Mouse (Mus musculus) layer of hippocampus, adult 8-10 months (tissue): Measurements from ENCODE around the gene Vav2. TPM values are rescaled to one million over a fixed set of nuclear protein-coding genes. Genes with fewer than 3 reads are reported as not detected.

Experiments used
- DNase-seq, 2 experiments: peaks; one replicate each; pipeline ENCODE4 v3.0.0; 2022; ENCODE audit warnings: low spot score in 2 of 2
- total RNA-seq, 4 experiments: library from RNA; stranded (reverse); gene quantifications; 2 replicates each; pipeline ENCODE4 v1.2.4; 2022

The Vav2 gene
- total RNA-seq: 10 to 100 TPM in 3 of 4 experiments, 1 to 10 TPM in 1; 9.1 to 12.9 (median 11.8) TPM

DNA sequence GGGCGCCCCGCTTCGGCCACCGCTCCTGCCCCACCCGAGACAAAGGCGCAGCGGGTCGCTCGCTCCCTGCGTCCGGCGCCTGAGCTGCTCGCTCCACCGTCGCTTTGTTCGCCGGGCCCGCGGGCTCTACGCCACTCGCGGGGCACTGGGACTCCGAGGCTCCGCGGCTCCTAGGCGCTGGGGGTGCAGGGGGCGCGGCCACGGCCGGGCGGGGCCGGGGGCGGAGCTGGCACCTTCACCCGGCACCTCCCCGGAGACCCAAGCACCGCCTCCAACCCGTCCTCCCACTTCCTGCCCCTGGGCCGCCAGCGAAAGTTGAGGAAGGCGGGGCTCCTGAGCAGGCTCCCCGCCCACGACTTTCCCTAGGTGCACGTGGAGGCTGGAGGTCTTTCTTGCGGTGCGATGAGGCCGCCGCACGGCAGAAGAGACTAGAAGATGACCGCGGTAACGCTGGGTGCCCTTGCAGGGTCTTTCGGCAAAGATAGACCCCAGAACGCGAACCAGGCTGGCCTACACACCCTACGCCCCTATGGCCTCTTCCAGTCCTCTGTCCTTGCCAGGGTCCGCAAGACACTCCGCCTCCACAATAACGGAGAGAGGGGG lies at the start of gene Vav2:
Vav2 (minus strand) TSS at position 179 of the 603 bp plus-strand sequence.
- DNase-seq: peak; percentile 64

- DNase-seq: peak; percentile 85 to 90
Observed at GRCm38 (mm10) chr2:27475495-27476302, 48.9 kb upstream of the Vav2 start.

- no peak for DNase-seq
Observed at GRCm38 (mm10) chr2:27474621-27475484, 48.0 kb upstream of the Vav2 start.

DNA sequence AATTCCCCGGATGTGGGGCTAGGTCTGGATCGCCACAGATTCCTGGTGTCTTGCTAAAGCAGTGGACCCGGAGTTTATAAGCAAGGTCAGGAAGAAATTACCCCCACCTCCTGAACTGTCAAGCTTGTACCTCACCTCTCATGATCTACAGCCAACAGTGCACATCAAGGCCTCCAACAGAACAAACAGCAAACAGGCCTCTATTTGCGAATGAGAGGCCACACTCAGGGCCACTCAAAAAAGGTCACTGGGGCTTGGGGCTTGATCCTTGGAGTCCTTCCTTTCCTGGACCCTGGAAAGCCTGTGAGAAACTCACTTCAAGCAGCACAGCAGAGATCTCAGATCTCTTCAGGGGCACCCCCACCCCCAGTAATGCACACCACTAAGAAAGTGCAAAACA lies 47.1 kb upstream of the Vav2 start:
- DNase-seq: no peak

- DNase-seq: no peak
Observed at GRCm38 (mm10) chr2:27473061-27473765, 46.4 kb upstream of the Vav2 start.

- DNase-seq: no peak
Observed at GRCm38 (mm10) chr2:27471170-27471584, 44.3 kb upstream of the Vav2 start.

DNA sequence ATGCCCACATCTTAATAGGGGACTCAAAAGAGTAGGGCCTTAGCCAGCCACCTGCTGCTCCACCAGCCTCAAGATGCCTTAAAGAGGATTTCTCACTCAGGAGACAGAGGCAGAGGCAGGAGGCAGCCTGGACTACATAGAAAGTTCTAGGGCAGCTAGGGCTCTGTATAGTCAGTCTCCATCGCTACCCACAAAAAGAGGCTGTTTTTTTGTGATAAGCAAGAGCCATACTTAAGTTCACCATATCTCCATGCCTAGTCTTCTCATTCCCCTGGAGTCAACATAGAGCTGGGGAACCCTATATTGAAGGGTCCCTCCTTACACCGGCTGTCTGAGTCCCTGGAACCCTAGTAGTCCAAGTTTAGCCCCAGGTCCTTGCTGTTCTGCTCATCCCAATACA lies 43.7 kb upstream of the Vav2 start:
- DNase-seq: no peak

GRCm38 (mm10) chr2:27469991-27470355 lies 43.1 kb upstream of the Vav2 start:
- DNase-seq: no peak

- no peak for DNase-seq
Observed at GRCm38 (mm10) chr2:27469292-27469990, 42.6 kb upstream of the Vav2 start.

GRCm38 (mm10) chr2:27462901-27463300 lies 36.1 kb upstream of the Vav2 start:
- DNase-seq: no peak

DNA sequence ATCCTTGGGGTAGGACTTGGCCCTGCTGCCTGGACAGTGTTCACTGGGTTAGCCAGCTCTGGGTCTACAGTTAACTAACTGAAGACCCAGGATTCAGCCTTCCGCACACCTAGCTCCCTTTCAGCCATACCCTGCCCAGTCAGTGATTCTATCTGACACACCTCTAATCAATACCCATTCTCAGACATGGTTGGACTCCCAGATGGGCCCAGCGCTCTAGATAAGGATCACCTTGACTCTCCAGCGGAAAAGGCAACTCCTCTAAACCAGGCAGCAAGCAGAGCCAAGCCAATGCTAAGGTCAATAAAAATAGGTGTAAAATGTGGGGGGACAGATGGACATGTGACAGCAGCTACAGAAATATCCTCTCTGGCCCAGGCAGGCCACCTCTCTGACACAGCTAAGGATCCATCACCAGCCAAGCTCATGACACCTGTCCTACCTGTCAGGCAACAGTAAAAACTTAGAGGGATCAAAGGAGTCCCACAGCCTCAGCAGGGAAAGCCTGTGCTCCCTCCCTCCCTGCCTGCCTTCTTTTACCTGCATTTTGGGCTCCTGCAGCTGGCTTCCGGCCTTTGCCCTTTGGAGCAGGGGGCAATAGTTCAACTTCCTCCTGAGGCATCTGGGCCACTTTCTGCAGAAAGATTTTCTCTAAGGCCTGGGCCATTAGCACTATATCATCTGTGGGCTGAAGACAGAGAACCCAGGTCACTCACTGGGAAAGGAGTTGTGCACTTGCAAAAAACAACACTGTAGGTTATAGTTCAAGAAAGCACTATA lies 35.2 kb upstream of the Vav2 start:
- DNase-seq: no peak

- no peak for DNase-seq
Observed at GRCm38 (mm10) chr2:27460651-27461050, 33.8 kb upstream of the Vav2 start.

DNA sequence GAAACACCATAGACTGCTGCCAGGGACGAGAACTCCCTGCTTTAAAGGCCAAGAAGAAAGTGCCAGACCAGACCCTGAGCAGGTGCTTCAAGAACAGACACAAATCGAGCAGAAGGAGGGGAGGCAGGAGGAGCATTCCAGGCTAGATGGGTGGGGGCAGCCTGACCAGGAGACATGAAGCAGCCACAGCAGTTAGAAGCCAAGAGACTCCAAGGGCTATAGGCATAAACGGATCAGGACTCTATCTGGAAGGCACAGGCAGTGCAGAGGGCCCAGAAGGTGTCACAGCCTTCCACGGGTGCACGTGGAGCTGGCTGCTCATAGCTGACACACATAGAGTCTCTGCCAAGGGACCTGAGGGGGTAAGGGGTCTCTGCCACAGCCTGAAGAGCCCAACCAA lies 33.3 kb upstream of the Vav2 start:
- DNase-seq: no peak

- no peak for DNase-seq
Observed at GRCm38 (mm10) chr2:27459735-27460134, 32.9 kb upstream of the Vav2 start.

DNA sequence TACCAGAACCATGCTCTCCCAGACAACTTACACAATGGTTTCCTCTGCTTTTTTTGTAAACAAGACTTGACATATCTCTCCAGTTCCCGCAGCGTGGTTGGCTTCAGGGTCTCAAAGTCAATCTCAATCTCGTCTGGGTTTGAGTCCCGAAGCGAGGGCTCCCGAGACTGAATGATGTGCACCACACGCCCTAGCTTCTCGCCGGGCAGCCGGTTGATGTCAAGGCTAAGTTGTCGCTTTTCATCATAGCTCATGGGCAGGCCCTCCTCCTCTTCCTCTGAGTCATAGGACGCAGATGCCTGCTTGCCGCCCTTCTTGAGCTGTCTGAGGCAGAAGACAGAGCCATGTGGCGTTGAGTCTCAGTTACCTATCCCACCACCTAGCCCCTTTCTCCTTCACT lies 23.4 kb upstream of the Vav2 start:
- DNase-seq: no peak

DNA sequence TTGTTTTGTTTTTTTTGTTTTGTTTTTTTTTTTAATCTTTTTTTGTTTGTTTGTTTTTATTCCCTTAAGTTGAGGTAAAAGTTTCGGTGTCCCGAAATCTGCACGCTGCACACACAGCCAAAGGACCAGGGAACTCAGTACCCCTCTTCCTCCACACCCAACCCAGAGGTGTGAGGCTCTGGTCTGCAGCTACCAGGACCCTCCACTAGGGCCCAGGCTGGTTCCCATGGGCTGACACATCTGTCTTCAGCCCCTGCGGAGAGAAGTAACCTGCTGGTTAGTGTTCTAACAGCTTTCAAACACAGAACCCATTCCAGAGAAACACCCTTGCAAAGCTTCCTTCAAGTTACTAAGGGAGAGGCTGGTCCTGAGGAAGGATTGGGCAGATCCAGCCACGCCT lies 20.9 kb upstream of the Vav2 start:
- no peak for DNase-seq

DNA sequence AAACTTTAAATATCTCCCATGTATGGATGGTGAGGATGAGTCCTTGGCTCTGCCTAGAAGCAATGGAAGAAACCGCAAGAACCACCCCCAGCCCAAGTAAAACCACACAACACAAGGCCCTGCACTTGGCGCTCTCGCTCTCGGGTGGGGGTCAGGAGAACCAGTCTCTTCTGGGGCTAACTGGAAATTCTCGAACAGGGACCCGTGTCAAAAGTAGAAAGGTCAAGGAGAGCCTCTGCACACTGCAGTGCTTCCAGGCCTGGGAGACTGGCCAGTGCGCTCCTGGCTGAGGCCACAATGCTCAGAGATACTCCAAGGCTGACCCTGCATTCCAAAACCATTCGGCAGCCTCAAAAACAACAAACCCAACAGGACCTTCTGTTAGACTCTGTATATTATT lies 20.0 kb upstream of the Vav2 start:
- no peak for DNase-seq

DNA sequence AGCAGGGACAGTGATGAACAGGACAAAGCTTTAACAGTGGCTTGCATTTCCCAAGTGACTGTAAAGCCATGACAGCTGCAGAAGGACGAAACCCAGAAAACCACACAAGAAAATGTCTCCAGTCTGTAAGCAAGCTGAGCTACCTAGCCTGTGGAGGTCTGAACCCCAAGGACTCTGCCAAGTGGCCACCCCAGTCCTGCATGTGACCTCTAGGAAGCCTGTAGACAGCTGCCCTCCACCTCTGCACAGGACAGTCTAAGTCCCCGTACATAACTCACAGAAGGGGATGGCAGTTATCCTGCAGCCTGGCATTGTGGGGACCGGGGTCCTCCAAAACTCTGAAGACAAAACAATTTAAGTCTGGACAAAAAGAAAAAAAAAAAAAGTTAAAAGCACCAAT lies 19.1 kb upstream of the Vav2 start:
- DNase-seq: no peak

DNA sequence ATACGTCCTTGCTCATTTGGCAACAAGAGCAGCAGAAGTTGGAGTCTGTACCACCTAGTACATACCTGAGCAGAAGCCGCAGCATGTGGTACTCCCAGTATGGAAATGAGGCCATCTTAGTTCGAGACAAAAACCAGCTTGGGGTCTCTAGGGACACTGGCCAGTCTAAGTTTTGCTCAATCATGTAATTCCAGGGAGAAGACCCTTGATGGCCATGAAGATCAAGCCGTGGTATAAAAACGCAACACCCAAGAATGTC lies 16.5 kb upstream of the Vav2 start:
- DNase-seq: no peak

- DNase-seq: peak in 1 of 2 experiments; percentile 42
Observed at GRCm38 (mm10) chr2:27442708-27443449, 16.0 kb upstream of the Vav2 start.
